Mouse (Mus musculus) embryonic facial prominence, embryonic 10.5 days (tissue): ENCODE data around the gene Pygm. TPM values are rescaled to one million over a fixed set of nuclear protein-coding genes. Genes with fewer than 3 reads are reported as not detected.

ENCODE experiments used
- DNase-seq: peaks from one replicate; pipeline ENCODE4 v3.0.0-alpha.2; 2017; ENCODE audit warnings: low spot score
- H3K27ac ChIP-seq: fragments of 300-500 bp; sonication (generic); replicated peaks from 2 replicates; pipeline ENCODE4 v1.5.1; 2016; ENCODE audit warnings: mild to moderate bottlenecking
- H3K27me3 ChIP-seq: fragments of 300-500 bp; sonication (generic); replicated peaks from 2 replicates; pipeline ENCODE4 v1.6.1; 2016; ENCODE audit warnings: low read depth, mild to moderate bottlenecking; ENCODE audit not compliant: poor library complexity, severe bottlenecking
- H3K36me3 ChIP-seq: fragments of 300-500 bp; sonication (generic); replicated peaks from 2 replicates; pipeline ENCODE4 v1.6.1; 2016; ENCODE audit warnings: mild to moderate bottlenecking, moderate library complexity
- H3K4me1 ChIP-seq: fragments of 300-500 bp; sonication (generic); 2 replicates; pipeline ENCODE4 v1.6.1; 2016
- H3K4me3 ChIP-seq: fragments of 300-500 bp; sonication (generic); 2 replicates; pipeline ENCODE4 v1.5.1; 2016; ENCODE audit warnings: mild to moderate bottlenecking, moderate library complexity
- H3K9me3 ChIP-seq: fragments of 300-500 bp; sonication (generic); 2 replicates; pipeline ENCODE4 v1.6.1; 2016; ENCODE audit warnings: mild to moderate bottlenecking
- WGBS: fragments of 180-500 bp; shearing (Covaris S2); methylation state at CpG from one replicate; pipeline ENCODE4 v1.1.7; 2016; 5-methylcytosine and 5-hydroxymethylcytosine counted together
- polyA plus RNA-seq: library from polyadenylated mRNA; unstranded; fragments of >200 nt; fragmentation: Nextera tagmentation; extraction: Ambion mirVana; gene quantifications from 2 replicates; pipeline ENCODE4 v1.2.1, GENCODE M21; 2016

Pygm gene
- polyA plus RNA-seq, 1 experiment from 2014 or later: 2.2 TPM

- peak; percentile 100 for DNase-seq
- Histone ChIP-seq H3K36me3 (peaks cover 51% of the 10 kb centered on the region), H3K9me3 (no peaks in the 10 kb centered on the region), H3K4me3 (peak within 1 kb of the TSS; percentile 95), H3K27me3 (no peaks in the 10 kb centered on the region), H3K27ac (peak within 1 kb of the TSS; percentile 99), H3K4me1 (peaks cover 31% of the 10 kb centered on the region)
- under 1% methylated on average over 85 of the region's 85 CpGs for WGBS
Measured at GRCm38 (mm10) chr19:6363411-6364240, 20.6 kb upstream of the Pygm start, which contains the start of gene Sf1. Gene Sf1, plus strand, starts transcription at chr19:6363690.

- DNase-seq: peak; percentile 91
- Histone ChIP-seq H3K4me3 (peak overlapping the region; percentile 95), H3K36me3 (peaks cover 58% of the 10 kb centered on the region), H3K9me3 (no peaks in the 10 kb centered on the region), H3K27ac (peak overlapping the region; percentile 99), H3K4me1 (peaks cover 31% of the 10 kb centered on the region), H3K27me3 (no peaks in the 10 kb centered on the region)
- WGBS: under 1% methylated on average over 55 of the region's 55 CpGs
Measured at GRCm38 (mm10) chr19:6364317-6364725, 19.9 kb upstream of the Pygm start.

GRCm38 (mm10) chr19:6364842-6365241, 19.4 kb upstream of the Pygm start:
- peaks cover 63% of the 10 kb centered on the region for H3K36me3 ChIP-seq
- no peak for DNase-seq
- H3K9me3 ChIP-seq: no peaks in the 10 kb centered on the region
- H3K4me1 ChIP-seq: peaks cover 31% of the 10 kb centered on the region
- H3K4me3 ChIP-seq: peak overlapping the region; percentile 95
- H3K27me3 ChIP-seq: no peaks in the 10 kb centered on the region
- WGBS: 8% methylated on average over 2 of the region's 2 CpGs
- peak overlapping the region; percentile 99 for H3K27ac ChIP-seq

DNA sequence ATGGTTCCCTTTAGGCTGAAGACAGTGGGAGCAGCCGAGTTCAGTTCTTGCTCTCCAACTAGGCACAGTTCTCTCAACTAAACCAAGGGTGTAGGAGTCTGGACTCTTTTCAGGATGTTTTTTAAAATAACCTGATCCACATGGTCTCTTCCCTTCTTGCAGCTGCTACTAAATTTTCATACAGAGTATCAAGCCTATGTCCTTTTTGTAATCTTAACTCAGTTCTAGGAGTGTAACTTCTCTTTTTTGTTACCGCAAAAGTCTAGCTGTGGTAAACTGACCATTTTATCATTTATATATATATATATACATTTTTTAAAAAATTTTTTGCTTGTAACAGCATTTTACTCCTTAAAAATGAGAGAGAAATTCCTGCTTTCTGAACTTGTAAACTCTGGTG, 14.0 kb upstream of the Pygm start:
- Histone ChIP-seq H3K27ac (no peak overlapping the region), H3K36me3 (peaks cover 100% of the 10 kb centered on the region), H3K4me3 (no peak overlapping the region), H3K27me3 (no peaks in the 10 kb centered on the region), H3K4me1 (peaks cover 16% of the 10 kb centered on the region), H3K9me3 (no peaks in the 10 kb centered on the region)
- WGBS: 96% methylated on average over 2 of the region's 2 CpGs
- DNase-seq: no peak

- Histone ChIP-seq H3K4me1 (no peaks in the 10 kb centered on the region), H3K27ac (no peak overlapping the region), H3K4me3 (no peak overlapping the region), H3K27me3 (no peaks in the 10 kb centered on the region), H3K36me3 (peaks cover 100% of the 10 kb centered on the region), H3K9me3 (no peaks in the 10 kb centered on the region)
- DNase-seq: no peak
- whole genome bisulfite sequencing: 97% methylated on average over 3 of the region's 3 CpGs
Measured at GRCm38 (mm10) chr19:6372433-6372832, 11.8 kb upstream of the Pygm start.

DNA sequence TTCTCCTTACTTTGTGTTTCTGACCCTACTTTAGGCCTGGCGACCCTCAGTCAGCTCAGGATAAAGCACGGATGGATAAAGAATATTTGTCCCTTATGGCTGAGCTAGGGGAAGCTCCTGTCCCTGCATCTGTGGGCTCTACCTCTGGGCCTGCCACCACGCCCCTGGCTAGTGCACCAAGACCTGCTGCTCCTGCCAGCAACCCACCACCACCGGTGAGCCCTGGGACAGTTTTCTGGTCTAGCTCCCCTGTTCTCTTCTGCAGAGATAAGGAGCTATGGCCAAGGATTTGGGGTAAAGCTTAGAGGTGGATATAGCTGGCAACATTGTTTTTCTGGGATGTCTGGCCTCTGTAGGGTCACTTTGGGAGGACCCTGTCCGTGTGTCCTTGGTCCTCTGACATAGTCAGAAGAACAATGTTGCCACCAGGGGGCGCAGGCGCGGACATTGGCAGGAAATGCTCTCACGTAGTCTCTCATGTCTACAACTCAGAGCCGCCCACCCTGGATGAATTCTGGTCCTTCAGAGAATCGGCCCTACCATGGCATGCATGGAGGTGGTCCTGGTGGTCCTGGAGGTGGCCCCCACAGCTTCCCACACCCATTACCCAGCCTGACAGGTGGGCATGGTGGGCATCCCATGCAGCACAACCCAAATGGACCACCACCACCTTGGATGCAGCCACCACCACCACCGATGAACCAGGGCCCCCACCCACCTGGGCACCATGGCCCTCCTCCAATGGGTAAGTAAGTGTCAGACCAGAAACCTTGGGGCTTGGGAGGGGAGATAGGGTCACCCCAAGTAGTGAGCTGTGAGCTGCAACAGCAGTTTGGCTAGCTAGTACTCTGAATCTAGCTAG, 10.4 kb upstream of the Pygm start:
- peak; percentile 80 for DNase-seq
- Histone ChIP-seq H3K4me1 (no peaks in the 10 kb centered on the region), H3K36me3 (peaks cover 100% of the 10 kb centered on the region), H3K27me3 (no peaks in the 10 kb centered on the region), H3K9me3 (no peaks in the 10 kb centered on the region), H3K4me3 (no peak overlapping the region), H3K27ac (no peak overlapping the region)
- WGBS: 74% methylated on average over 12 of the region's 12 CpGs

GRCm38 (mm10) chr19:6374571-6374970, 9.6 kb upstream of the Pygm start:
- Histone ChIP-seq H3K4me1 (no peaks in the 10 kb centered on the region), H3K27ac (no peak overlapping the region), H3K27me3 (no peaks in the 10 kb centered on the region), H3K9me3 (no peaks in the 10 kb centered on the region), H3K36me3 (peaks cover 100% of the 10 kb centered on the region), H3K4me3 (no peak overlapping the region)
- no peak for DNase-seq
- WGBS: 98% methylated on average over 10 of the region's 10 CpGs

GRCm38 (mm10) chr19:6375423-6376254, 8.6 kb upstream of the Pygm start:
- Histone ChIP-seq H3K9me3 (no peaks in the 10 kb centered on the region), H3K27me3 (no peaks in the 10 kb centered on the region), H3K4me3 (0 out of 2 replicates have a peak overlapping the region, but pooled peaks have one; percentile 18), H3K4me1 (no peaks in the 10 kb centered on the region), H3K27ac (no peak overlapping the region), H3K36me3 (peaks cover 97% of the 10 kb centered on the region)
- DNase-seq: no peak
- WGBS: 94% methylated on average over 42 of the region's 42 CpGs

GRCm38 (mm10) chr19:6376255-6376564, 8.0 kb upstream of the Pygm start:
- H3K4me3 ChIP-seq: no peak overlapping the region
- 86% methylated on average over 14 of the region's 14 CpGs for WGBS
- H3K27ac ChIP-seq: no peak overlapping the region
- H3K9me3 ChIP-seq: no peaks in the 10 kb centered on the region
- peaks cover 97% of the 10 kb centered on the region for H3K36me3 ChIP-seq
- no peaks in the 10 kb centered on the region for H3K27me3 ChIP-seq
- H3K4me1 ChIP-seq: no peaks in the 10 kb centered on the region
- DNase-seq: peak; percentile 69

DNA sequence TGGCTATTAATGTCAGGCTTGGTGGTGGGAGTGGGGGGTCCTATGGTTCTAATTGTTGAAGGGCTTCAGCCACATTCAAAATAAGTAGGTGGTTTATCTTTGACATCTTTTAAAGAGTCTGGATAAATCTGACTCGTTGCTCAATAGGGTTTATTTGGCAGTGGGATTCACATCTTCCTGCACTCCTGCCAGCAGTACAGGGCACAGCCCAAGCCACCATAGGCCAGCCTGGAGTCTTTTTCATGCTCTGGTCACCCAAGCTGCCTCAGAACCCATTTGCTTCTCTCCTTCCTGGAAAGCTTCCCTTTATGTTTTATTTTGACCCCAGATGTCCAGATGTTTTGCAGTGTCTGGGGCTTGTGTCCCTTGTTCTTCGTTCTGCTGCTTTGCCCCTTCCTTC, 7.6 kb upstream of the Pygm start:
- Histone ChIP-seq H3K4me3 (no peak overlapping the region), H3K36me3 (peaks cover 94% of the 10 kb centered on the region), H3K4me1 (no peaks in the 10 kb centered on the region), H3K27ac (no peak overlapping the region), H3K9me3 (no peaks in the 10 kb centered on the region), H3K27me3 (no peaks in the 10 kb centered on the region)
- no peak for DNase-seq
- 95% methylated on average over 2 of the region's 2 CpGs for WGBS

- Histone ChIP-seq H3K27ac (no peak overlapping the region), H3K27me3 (no peaks in the 10 kb centered on the region), H3K4me1 (no peaks in the 10 kb centered on the region), H3K36me3 (peaks cover 85% of the 10 kb centered on the region), H3K9me3 (no peaks in the 10 kb centered on the region), H3K4me3 (no peak overlapping the region)
- 82% methylated on average over 11 of the region's 11 CpGs for WGBS
- no peak for DNase-seq
Measured at GRCm38 (mm10) chr19:6377327-6378040, 6.7 kb upstream of the Pygm start.
